Mouse (Mus musculus) embryo, embryonic 10.5 days (tissue): ENCODE results near the gene Snupn.
"Not testable (repeated sequence)": the region's sequence is repeated elsewhere in the genome, so short reads cannot be mapped to it uniquely, and the experiment has no call there.

Source experiments
- DNase-seq: peaks from one replicate; pipeline ENCODE4 v3.0.0-alpha.2; 2015; ENCODE audit warnings: low spot score

Gene Snupn

DNA sequence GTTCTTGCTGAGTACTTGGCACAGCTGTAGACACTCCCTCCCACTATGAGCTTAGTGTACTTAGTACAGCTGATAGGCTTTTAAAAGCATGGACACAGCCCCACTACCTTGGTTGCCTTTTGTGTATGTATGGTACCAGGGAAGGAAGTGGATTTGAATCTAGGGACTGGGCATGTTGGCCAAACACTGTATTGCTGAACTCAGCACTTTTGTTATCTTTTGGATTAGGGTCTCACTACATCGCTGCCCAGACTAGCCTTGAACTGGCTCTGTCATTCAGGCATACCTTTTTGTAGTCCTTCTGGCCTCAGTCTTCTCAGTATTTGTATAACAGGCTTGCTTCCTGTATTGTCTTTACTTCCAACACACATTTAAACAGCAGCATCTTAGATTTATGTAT lies 20.1 kb upstream of the Snupn start:
- DNase-seq, result no peak

DNA sequence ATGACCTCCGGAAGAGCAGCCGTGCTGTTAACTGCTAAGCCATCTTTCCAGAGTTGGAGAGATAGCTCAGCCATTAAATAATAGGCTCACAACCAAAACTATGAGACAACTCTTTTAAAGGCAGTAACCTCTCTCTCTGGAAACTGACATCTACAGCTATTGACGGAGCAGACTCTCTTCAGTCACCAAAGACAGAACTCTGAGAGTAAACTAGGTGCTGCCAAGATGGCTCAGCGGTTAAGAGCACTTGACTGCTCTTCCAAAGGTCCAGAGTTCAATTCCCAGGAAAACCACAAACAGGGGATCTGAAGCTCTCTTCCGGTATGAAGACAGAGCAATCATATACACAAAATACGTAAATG lies 13.8 kb upstream of the Snupn start:
- no peak for DNase-seq

DNA sequence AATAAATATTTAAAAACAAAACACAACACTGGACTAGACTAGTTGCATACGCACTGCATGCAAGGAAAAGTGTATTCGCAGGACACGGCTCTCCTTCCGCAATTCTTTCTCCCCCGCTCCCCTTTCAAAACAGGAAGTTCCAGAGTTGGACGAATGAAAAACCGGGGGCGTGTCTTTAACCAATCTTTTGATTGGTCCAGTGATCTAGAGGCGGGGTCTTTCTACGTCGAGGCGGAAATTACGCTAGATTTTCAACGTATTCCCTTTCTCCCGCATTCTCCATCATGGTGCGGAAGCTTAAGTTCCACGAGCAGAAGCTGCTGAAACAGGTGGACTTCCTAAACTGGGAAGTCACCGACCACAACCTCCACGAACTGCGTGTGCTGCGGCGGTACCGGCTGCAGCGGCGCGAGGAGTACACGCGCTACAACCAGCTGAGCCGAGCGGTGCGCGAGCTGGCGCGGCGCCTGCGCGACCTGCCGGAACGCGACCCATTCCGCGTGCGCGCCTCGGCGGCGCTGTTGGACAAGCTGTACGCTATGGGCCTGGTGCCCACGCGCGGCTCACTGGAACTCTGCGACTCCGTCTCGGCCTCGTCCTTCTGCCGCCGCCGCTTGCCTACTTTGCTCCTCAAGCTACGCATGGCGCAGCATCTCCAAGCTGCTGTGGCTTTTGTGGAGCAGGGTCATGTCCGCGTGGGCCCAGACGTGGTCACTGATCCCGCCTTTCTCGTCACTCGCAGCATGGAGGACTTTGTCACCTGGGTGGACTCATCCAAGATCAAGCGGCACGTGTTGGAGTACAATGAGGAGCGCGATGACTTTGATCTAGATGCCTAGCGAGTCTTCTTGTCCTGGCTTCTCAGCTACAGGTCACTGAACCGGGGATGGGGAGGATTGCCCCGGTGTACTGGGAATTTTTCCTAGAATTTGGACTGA lies 13.2 kb upstream of the Snupn start, which contains the start of gene Imp3:
TSS of gene Imp3 (plus strand) at position 253 of the 938 bp plus-strand sequence.
- DNase-seq, result peak; percentile 100

DNA sequence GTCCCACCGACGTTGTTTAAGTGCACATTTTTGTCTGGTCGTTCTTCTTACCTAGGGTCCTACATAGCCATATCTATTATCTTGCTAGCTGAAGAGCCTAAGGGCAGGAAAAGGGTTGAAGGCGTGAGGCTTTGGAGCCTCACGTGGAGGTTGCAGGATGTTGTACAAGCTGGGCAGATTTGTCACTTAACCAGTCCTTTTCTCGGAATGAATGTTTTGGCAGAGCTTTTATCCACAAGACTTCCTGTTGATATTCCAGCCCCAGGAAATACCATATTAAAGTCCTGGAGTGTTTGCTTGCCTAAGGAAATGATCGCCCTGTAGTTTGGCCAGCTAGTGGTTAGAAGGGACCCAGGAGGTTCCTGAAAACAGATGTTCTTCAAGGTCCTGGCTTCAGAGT lies 12.3 kb upstream of the Snupn start:
- DNase-seq, result peak; percentile 33

DNA sequence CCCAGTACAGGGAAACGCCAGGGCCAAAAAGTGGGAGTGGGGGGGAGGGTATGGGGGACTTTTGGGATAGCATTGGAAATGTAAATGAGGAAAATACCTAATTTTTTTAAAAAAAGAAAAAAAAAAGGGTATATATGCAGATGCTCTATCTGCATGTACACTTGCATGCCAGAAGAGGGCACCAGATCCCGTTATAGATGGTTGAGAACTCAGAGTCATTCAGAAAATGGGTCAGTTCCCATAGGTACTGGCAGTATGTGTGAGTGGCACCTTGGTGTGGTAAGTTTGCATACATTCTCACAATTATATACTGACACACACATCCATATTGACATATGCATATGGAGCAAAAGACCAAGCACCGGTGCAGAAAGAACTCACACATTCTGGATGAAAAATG lies 3.2 kb upstream of the Snupn start:
- DNase-seq, result peak; percentile 64

DNA sequence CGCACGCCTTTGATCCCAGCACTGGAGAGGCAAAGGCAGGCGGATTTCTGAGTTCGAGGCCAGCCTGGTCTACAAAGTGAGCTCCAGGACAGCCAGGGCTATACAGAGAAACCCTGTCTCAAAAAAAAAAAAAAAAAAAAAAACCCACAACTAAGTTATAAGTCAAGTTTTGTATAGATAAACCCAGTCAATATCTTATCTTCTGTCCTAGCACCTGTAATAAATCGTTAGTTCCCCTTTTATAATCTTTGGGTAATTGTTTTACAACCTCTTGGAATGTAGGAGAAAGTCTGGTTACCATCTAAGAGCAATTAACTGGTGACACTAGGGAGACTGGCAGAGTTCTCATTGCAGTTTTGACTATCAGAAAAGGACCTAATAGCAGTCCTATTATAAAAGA lies 2.0 kb upstream of the Snupn start:
- DNase-seq, result not testable (repeated sequence)

DNA sequence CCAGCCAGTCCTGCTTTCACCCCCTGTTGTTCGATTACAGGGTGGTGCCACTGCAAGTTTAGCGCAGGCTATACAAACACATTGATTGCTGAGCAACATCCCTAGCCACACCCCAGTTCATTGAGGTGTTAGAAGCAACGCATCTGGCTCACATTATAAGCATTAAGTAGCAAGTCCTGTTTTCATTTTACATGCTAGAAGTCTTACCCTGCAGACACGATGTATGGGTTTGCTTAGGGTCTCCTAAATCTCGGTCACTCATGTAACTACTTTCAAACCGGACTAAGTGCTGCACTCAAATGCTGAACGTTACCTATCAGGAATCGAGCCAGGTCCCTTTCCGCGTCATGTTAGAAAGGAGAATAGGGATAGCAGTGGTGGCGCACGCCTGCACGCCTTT lies 911 bp upstream of the Snupn start:
- DNase-seq, result peak; percentile 53

DNA sequence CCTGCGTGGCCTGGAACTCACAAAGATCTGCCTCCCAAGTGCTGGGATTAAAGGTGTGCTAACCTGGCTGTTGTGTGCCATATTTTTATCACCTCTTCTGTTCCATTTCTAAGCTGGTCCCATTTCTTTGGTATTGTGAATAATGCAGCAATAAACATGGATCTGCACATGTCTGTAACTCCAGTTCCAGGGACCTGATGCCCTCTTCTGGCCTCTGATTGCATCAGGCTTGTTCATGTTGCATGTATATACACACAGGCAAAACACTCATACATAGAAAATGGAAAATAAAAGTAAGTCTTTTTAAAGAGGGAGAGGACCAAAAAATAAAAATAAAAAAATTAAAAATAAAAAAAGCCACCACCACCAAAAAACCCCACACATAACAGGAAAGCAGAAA lies 2.9 kb downstream of the Snupn start:
- DNase-seq, result no peak

DNA sequence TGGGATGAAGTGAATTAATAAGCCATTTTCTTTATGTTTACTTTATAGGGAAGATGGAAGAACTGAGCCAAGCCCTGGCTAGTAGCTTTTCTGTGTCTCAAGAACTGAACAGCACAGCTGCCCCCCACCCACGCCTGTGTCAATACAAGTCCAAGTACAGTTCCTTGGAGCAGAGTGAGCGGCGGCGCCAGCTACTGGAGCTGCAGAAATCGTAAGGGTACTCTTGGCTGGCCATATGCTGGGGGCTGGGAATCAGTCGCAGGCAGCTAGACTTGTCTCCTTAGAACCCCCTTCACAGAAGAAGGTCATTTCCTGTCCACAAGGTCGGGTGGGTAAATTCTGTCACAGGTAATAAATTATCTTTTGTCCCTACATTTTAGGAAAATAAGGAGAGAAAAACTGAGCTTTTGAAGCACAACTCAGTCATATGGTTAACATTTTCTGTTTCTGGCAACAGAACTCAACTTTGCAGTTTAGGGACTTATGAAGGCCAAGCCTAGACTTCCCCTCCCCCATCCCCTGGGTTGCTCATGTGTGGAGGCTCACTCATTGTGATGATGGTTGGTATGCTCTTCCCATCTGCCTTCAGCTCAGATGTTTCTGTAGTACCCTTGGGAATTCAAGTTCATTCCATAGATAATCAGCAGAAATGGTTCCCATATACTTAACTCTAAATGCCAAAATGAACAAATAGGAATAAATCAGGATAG lies 6.4 kb downstream of the Snupn start:
- peak; percentile 6 for DNase-seq

DNA sequence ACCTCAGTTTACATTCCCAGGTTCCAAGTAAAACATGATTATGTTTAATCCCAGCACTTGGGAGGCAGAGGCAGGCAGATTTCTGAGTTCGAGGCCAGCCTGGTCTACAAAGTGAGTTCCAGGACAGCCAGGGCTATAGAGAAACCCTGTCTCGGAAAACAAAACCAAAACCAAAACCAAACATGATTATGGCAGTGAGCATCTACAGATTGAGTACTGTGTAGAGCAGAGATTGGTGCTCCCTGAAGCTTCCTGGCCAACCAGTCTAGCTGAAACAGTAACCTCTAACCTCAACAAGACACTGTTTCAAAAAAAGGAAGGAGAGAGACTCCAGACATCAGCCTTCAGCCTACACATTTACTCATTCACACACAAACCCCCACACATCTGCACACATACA lies 8.0 kb downstream of the Snupn start:
- DNase-seq, result no peak

DNA sequence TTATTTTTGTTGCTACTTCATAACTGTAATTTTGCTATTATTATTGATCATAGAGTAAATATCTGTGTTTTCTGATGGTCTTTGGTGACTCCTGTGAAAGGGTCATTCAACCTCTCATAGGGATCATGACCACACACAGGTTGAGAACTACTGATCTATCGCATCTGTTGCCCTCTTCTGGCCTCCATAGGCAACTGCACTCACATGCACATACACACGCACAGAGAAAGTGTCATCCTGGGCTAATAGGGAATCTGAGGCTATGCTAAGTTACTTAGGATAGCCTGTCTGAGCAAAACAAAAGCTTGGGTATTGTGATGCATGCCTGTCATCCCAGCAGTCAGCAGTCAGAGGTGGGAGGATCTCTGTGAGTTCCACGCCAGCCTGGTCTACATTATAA lies 10.9 kb downstream of the Snupn start:
- peak; percentile 4 for DNase-seq

DNA sequence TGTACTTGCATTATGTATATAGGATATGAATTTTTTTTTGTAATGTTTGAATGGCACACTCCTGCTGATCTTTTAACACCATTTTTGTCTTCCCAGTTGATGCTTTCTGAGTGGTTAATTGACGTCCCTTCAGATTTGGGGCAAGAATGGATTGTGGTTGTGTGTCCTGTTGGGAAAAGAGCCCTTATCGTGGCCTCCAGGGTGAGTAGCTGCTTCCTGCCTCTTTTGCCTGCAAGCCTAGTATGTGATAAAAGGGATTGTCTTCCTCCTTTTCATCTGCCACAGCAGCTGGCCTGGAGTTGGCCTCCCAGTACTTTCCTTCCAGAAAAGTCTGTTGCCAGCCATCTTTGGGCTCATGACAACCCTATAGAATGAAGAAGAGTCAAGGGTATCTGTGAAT lies 19.5 kb downstream of the Snupn start:
- DNase-seq, result no peak

DNA sequence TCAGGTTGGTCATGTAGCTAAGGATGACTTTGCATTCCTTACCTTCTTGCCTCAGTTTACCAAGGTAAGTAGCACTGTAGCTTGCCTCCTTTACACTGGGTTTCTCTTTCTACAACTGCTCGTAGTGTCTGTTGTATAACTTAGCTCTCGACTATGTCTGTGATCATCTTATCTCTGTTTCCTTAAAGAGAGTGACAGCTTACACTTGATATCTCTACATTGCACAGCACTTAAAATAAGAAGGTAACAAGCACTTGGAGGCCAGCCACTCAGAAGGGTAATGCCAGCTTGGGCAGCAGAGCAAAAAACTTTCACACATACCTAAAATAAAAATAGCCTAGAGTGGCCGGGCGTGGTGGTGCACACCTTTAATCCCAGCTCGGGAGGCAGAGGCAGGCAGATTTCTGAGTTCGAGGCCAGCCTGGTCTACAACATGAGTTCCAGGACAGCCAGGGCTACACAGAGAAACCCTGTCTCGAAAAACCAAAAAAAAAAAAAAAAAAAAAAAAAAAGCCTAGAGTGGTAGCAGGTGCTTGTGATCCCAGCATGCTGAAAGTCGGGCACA lies 23.4 kb downstream of the Snupn start:
- no peak for DNase-seq

DNA sequence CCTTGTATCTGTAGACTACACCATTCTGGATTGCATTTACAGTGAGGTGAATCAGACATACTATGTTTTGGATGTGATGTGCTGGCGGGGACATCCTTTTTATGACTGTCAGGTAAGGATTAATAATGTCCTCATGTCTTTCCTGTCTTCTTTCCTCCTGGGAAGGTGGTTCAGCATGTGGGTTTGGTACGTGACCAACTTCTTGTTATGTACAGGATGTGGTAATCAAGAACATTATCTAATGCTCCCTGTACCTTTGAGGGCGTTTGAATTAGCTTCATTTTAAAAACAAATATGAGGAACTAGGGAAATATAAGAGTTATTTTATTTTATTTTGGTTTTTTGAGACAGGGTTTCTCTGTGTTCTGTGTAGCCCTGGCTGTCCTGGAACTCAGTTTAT lies 24.5 kb downstream of the Snupn start:
- no peak for DNase-seq

DNA sequence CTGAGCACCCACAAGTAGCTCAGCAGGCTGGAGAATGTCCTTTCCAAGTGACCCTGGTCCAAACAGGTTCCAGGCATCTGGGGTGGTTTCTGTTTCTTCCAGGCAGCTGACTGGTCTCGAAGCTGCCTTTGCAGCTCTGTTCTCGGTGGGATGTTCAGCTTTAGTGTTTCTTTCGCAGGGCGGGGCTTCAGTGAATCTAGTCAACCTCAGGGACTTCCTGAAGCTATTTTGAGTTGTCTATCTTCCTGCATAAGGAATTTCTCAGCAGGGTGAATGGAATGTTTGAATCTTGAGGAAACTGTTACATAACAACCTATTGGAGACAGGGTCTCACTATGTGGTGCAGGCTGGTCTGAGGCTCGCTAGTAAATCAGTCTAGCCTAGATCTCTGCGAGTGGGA lies 29.5 kb downstream of the Snupn start:
- no peak for DNase-seq

DNA sequence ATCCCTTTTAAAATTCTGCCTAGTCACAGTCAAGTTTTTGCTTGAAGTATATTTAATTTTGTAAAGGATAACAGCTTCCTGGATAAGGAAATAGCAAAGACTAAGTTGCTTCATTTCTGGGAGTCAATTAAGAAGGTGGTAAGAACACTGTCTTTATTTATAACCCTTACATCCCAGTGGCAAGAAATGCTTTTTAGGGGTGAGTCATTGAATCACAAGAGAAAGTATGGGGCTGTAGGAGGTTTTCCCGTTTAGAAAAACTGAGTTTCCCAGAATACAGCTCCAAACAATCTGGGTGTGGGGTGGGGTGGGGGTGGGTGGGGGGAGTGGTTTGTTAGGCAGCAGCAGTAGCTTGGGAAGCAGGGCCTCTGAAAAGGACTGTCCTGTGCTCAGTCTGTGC lies 30.8 kb downstream of the Snupn start:
- DNase-seq, result no peak

DNA sequence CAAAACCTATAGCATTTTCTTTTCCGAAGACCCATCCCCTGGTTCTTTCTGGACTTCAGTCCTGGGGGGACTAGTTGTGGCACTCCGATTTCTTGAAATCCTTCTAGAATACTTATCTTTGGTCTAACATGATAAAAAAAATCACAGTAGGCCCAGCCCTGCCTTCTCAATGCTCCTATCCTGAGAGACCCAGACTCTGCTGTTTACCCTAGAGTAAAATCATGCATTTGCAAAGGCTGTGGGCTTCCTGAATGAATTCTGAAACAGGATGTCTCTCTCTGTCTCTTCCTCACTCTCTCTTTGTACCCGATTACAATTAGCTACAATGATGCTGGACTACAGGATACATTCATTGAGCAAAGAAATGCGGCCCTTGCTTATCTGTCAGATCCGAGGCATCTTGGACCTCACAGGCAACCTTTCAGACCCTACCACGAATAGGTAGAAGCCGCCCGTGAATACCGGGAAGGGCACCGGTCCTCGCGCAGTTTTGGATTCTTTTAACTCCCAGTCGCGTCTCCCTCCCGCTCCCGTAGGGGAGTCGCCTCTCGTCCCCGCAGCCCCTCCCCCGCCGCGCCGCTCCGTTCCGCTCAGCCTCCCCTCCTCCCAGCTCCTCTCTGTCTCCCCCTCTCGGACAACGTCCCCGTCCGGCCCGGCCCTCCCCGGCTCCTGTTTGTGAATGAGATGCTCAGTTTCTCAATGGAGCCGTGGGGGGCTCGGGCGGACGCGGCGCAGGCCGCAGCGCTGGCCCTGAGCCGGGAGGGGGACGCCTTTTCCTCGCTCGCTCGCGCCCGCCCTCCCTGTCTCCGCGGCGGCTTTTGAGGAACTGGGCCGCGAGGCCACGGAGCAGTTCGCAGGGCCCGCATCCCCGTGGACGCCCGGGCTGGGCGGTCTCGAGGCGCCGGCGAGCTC lies 43.9 kb downstream of the Snupn start, which contains the start of gene Ptpn9:
TSS of gene Ptpn9 (plus strand) at position 638 of the 912 bp plus-strand sequence.
- peak; percentile 93 for DNase-seq

DNA sequence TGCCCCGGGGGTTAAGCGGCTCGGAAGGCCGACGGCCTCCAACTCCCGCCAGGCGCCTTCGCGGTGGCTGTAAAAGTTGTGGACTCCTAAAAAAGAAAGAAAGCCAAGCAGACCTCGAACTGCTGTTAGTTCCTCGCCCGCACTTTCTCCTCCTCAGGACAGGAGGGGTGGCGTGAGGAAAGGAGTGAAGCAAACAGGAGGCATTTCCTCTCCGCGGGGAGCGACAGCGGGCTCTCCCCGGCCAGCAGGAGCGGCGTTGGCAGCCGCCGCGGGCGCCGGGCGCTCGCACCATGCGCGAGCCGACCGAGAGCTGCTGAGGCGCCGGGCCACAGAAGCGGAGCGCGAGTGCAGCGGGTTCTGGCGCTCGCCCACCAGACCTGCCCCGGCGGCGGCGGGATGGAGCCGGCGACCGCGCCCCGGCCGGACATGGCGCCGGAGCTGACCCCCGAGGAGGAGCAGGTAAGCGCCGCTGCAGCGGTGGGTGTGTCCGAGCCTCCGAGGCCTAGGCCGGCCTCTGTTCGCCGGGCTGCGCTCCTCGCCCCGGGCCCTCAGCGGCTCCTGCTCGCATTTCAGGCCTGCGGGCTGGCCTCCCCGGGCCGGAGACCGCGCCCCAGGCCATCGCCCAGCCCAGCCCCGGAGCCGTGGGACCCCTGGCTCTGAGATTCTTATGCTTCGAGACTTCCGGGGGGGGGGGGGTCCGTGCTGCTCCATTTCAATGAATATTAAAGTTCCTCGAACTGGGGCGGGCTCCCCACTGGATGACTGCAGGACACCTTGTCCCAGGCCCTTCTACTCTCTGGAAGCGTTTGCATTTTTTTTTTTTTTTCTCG lies 44.7 kb downstream of the Snupn start:
- peak; percentile 75 for DNase-seq

DNA sequence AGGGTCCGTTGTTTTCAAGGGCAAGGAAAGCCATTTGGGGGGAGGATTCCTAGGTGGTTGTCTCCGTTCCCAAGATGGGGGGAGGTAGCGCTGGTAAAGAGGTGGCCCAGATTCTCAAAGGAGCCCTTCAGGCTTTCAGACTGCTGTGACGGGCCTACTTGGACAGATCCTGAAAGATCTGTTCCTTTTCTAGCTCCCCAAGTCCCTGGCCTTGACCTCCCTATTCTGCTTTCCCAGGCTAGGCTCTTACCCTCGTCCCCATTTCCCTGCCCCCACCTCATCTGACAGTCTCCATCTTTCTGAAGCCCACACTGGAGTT lies 45.3 kb downstream of the Snupn start:
- peak; percentile 69 for DNase-seq

DNA sequence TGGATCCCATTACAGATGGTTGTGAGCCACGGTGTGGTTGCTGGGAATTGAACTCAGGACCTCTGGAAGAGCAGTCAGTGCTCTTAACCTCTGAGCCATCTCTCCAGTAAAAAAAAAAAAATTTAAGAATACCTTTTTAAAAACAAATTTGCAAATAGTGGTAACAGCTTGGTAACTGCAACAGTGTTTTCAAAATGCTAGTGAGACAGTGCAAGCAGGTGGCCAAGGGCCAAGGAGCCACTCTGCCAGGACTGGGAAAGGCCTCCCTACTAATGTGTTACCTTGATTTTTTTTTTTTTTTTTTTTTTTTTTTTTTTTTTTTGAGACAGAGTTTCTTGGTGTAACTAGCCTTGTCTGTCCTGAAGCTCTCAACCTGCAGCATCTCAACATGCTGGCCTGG lies 46.5 kb downstream of the Snupn start:
- DNase-seq, result not testable (repeated sequence)

DNA sequence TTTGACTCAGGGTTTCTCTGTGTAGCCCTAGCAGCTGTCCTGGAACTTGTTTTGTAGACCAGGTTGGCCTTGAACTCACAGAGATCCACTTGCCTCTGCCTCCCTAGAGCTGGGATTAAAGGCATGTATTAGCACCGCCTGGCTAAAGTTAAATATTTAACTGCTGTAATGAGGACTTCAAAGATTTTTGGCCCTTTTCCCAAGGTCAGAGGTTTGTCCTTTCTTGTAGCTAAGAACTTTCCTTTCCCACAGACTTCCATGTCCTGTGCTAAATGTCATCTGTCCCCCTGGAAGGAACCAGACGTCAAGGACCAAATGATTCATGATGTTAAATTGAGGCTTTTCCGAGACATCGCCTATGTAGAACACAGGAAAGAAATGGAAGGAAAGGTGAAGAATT lies 52.3 kb downstream of the Snupn start:
- DNase-seq, result no peak
